Mouse (Mus musculus) embryo, embryonic 11.5 days (tissue): ENCODE data around the gene Syndig1l.

Experiments used
- DNase-seq: peaks from one replicate; pipeline ENCODE4 v3.0.0-alpha.2; 2012; ENCODE audit warnings: low read depth, low spot score

The Syndig1l gene

GRCm38 (mm10) chr12:84674666-84675526 is 23.7 kb downstream of the Syndig1l start:
- DNase-seq, result no peak

DNA sequence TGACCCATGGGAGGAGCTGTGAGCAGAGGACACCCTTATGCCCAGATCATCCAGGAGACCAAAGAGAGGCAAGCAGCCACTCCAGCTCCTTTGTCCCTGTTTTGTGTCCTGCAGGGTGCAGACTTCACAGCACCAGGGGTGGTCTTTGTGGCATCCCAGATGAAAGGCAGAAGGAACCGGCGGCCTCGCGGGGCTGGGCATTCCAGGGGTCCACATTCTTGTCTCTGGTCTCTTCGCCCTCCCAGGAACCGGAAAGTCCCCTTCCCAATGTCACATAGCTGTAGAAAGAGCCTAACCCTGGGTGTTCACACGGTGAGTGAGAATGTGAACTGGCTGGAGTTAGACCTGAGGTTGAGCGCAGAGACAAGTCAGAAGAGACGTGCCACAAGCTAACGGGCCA is 27.0 kb downstream of the Syndig1l start:
- DNase-seq, result no peak

DNA sequence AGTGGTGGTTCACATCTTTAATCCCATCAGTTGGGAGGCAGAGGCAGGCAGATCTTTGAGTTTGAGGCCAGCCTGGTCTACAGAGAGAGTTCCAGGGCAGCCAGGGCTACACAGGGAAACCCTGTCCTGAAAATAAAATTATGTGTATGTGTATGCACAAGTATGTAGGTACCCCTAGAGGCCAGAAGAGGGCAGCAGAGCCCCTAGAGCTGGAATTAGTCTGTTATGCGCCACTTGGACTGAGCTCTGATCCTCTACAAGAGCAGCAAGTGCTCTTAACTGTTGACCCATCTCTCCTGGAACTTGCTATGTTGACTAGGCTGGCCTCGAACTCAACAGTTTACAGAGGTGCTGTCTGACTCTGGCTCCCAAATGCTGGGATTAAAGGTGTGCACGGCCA is 28.1 kb downstream of the Syndig1l start:
- no peak for DNase-seq

DNA sequence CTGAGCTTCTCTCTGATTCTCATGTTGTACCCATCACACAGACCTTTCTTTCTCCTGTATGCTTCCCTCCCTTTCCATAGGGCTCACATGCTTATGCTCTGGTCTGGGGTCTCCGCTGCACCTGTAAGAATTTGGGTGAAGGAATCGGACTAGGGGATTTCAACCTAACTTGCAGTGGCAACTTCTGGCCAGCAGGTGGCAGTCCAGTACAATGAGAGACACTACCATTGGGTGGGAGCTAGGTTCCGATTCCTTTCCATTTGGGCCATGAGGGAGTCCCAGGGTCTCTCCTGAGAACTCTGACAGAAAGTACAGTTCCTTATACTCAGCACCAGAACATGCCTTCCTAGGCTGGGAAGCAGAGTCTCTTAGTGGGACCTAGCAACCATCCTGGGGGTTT is 44.7 kb downstream of the Syndig1l start:
- peak; percentile 36 for DNase-seq

DNA sequence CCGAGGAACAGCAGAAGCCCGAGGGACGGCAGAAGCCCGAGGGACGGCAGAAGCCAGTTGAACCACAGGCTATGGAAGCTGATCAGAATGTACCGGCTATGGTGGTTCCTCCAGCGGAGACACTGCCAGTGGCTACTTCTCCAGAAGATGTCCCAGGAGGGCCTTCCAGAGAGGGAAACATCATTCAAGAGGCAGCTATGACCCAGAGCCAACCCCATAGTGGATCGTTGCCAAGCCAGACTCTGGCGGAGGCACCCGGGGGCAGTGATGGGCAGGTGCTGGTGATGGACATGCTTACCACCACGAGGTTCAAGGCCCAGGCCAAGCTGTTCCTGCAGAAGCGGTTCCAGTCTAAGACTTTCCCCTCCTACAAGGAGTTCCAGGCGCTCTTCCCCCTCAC is 48.4 kb downstream of the Syndig1l start:
- no peak for DNase-seq

GRCm38 (mm10) chr12:84640654-84641053 is 58.0 kb downstream of the Syndig1l start, which contains the start of gene Vrtn:
Gene Vrtn, plus strand, starts transcription at chr12:84641019.
- DNase-seq, result no peak

DNA sequence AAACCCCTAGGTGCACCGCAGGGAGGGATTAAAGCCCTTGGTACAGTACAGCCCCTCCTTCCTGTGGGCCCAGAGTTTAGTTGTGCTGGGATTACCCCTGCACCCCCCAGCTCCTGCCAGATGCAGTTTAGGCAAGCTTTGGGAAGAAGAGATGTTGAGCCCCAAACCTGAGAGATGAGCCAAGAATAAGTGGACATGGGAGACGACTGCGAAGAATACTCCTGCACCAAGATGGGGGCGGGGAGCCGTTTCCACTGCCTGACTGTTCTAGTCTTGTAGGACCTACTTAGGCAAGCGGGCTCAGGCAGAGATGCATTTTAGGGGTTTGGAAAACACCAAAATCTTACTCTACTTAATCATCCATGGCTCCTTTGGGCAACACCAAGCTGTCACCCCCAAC is 58.4 kb downstream of the Syndig1l start:
- DNase-seq, result no peak

GRCm38 (mm10) chr12:84631867-84632266 is 66.8 kb downstream of the Syndig1l start:
- no peak for DNase-seq
